Mouse (Mus musculus) stomach, postnatal 0 days (tissue): ENCODE data around the gene Snd1.

ENCODE experiments used
- CTCF ChIP-seq: IDR thresholded peaks from 2 replicates; pipeline ENCODE4 v1.5.1; 2016; ENCODE audit warnings: antibody characterized with exemption, low read depth, mild to moderate bottlenecking, moderate library complexity
- EP300 ChIP-seq: optimal IDR thresholded peaks from 2 replicates; pipeline ENCODE3; 2016; ENCODE audit warnings: antibody characterized with exemption

DNA sequence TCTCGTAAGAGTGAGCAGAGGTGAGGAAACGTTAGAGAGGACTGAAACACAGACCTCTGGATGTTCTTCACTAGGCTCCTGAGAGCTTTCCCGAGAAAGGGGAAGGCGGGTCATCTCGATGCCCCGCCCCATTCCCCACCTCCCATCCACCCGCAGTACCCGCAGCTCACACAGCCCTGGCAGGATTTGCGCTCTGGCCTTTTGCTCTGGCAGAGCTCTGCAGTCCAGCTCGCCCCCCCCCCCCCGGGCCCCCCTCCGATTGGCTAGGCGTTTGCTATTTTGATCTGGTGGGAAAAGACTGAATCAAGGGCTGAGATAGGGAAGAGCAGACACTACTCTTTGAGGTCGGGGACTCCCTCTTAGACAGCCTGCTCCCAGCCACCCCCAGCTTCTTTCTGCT is 505.3 kb downstream of the Snd1 start:
- no peak for TF ChIP-seq CTCF
- TF ChIP-seq EP300: no peak
